Mouse (Mus musculus) liver, embryonic 16.5 days (tissue): ENCODE data around the gene Tmem86b. TPM values are rescaled to one million over a fixed set of nuclear protein-coding genes. Genes with fewer than 3 reads are reported as not detected.
"Not testable (repeated sequence)": the region's sequence is repeated elsewhere in the genome, so short reads cannot be mapped to it uniquely, and the experiment has no call there.

Experiments used
- ATAC-seq: fragments of 200-750 bp; cut with Nextera tagmentation; 2 replicates; pipeline ENCODE4 v1.8.0; 2017; ENCODE audit warnings: low read depth, mild to moderate bottlenecking, moderate number of reproducible peaks, moderate library complexity
- H3K27ac ChIP-seq: fragments of 300-500 bp; sonication (generic); 2 replicates; pipeline ENCODE4 v1.5.1; 2014; ENCODE audit warnings: mild to moderate bottlenecking, low read length
- H3K27me3 ChIP-seq: fragments of 300-500 bp; sonication (generic); 2 replicates; pipeline ENCODE4 v1.6.1; 2014; ENCODE audit warnings: low read depth, low read length, mixed read lengths; ENCODE audit not compliant: control insufficient read depth, insufficient read depth
- H3K36me3 ChIP-seq: fragments of 300-500 bp; sonication (generic); 2 replicates; pipeline ENCODE4 v1.6.1; 2014; ENCODE audit warnings: mild to moderate bottlenecking; ENCODE audit not compliant: control insufficient read depth, insufficient read depth
- H3K4me1 ChIP-seq: fragments of 300-500 bp; sonication (generic); 2 replicates; pipeline ENCODE4 v1.6.1; 2014; ENCODE audit warnings: low read depth, low read length, mixed read lengths; ENCODE audit not compliant: control insufficient read depth
- H3K4me2 ChIP-seq: fragments of 300-500 bp; sonication (generic); 2 replicates; pipeline ENCODE4 v1.6.1; 2014; ENCODE audit warnings: low read depth, low read length, mixed read lengths
- H3K4me3 ChIP-seq: fragments of 300-500 bp; sonication (generic); 2 replicates; pipeline ENCODE4 v1.5.1; 2014; ENCODE audit warnings: low read depth, mild to moderate bottlenecking, low read length
- H3K9ac ChIP-seq: fragments of 300-500 bp; sonication (generic); 2 replicates; pipeline ENCODE4 v1.6.1; 2014; ENCODE audit warnings: low read depth, low read length
- H3K9me3 ChIP-seq: fragments of 300-500 bp; sonication (generic); replicated peaks from 2 replicates; pipeline ENCODE4 v1.6.1; 2016; ENCODE audit warnings: low read length; ENCODE audit not compliant: control insufficient read depth
- WGBS: fragments of 180-500 bp; shearing (Covaris S2); extraction: QIAGEN DNeasy Blood & Tissue Kit; methylation state at CpG from one replicate; pipeline ENCODE4 v1.1.7; 2014; ENCODE audit not compliant: insufficient replicate concordance; 5-methylcytosine and 5-hydroxymethylcytosine counted together
- polyA plus RNA-seq: library from polyadenylated mRNA; unstranded; fragments of >200 nt; fragmentation: Nextera tagmentation; extraction: Ambion mirVana; gene quantifications from 2 replicates; pipeline ENCODE4 v1.2.1, GENCODE M21; 2015

The Tmem86b gene
- polyA plus RNA-seq, 1 experiment from 2014 or later, result 39.0 TPM

DNA sequence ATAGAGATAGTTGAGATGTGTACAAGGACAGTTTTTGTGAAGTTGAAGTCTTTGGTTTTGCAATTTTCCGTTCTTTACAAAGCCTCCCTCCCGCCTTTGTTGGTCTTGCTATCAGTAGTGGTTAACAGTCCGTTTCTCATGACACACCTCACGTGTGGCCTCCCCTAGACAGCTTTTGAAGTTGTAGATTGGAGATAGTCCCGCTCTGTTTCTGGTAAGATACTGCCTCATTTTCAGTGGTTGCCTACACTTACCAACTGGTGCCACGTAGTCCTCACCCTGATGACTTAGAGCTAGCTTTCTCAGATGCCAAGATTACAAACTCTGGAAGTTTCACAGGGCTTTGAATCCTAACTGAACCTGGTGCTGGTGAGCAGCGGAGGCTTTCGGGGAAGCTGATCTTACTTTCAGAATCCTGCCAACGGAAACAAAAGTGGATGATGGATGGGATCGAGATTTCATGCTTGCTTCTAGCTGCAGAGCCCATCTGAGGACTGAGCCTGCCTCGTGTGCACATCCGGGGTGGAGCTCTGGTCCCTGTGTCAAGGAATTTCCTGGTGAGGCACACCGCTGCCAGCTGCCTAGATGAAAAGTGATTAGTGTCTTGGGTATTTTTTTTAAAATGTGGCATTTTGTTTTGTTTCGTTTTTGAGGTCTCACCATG, 17.4 kb downstream of the Tmem86b start:
- peak overlapping the region; percentile 52 for H3K4me2 ChIP-seq
- peak; percentile 89 for ATAC-seq
- H3K9ac ChIP-seq, result peak overlapping the region; percentile 19; the same call in 1 of the 2 replicates
- H3K27ac ChIP-seq, result peak overlapping the region; percentile 68
- H3K4me1 ChIP-seq, result peaks cover 10% of the 10 kb centered on the region
- H3K4me3 ChIP-seq, result peak overlapping the region; percentile 36
- WGBS, result 26% methylated on average over 14 of the region's 14 CpGs
- H3K36me3 ChIP-seq, result no peaks in the 10 kb centered on the region
- H3K27me3 ChIP-seq, result no peaks in the 10 kb centered on the region
- no peaks in the 10 kb centered on the region; the same call in 1 of the 2 replicates for H3K9me3 ChIP-seq

DNA sequence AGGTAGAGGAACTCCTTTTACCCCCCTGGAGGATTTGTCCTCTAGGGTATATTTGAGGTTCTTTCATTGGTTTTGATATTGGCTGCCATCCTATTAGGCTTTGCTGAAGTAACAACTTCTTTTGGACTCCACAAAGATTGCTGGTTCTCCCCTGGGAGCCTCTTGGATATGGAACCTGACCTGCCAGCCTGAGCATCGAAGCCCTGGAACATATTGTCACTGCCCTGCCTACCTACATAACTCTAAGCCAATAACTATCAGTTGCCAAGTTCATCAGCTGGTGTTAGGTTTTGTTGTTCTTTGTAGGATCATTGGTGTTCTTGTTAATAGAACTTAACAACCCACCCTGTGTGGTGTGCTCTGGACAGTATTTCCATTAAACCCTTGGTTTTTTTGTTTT, 18.3 kb downstream of the Tmem86b start:
- Histone ChIP-seq H3K36me3 (no peaks in the 10 kb centered on the region), H3K27me3 (no peaks in the 10 kb centered on the region), H3K27ac (no peak overlapping the region), H3K4me3 (no peak overlapping the region), H3K9me3 (no peaks in the 10 kb centered on the region; the same call in 1 of the 2 replicates), H3K4me2 (no peak overlapping the region), H3K9ac (no peak overlapping the region), H3K4me1 (peaks cover 10% of the 10 kb centered on the region)
- 68% methylated on average over 1 of the region's 1 CpGs for WGBS
- no peak for ATAC-seq

DNA sequence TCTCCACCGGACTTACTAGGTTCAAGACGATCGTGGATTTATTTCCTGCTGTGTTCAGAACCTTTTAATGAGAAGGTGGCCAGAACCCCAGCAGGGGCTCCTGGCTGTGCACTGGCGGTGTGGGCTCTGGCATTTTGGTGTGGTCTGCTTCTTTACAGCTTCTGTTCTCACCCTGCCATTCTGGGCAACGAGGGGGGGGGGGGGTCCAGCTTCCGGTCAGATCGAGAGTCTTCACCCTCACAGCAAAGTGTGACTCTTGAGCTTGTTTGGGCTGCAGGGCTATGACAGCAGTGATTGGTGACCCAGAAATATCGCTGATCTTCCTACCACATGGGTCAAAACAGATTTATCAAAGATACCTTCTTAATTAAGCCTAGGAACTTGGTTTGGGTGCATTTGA, 18.8 kb downstream of the Tmem86b start:
- no peak overlapping the region for H3K9ac ChIP-seq
- H3K9me3 ChIP-seq, result no peaks in the 10 kb centered on the region
- no peaks in the 10 kb centered on the region for H3K27me3 ChIP-seq
- no peak overlapping the region for H3K4me2 ChIP-seq
- no peak overlapping the region for H3K27ac ChIP-seq
- peaks cover 10% of the 10 kb centered on the region for H3K4me1 ChIP-seq
- H3K36me3 ChIP-seq, result no peaks in the 10 kb centered on the region
- H3K4me3 ChIP-seq, result no peak overlapping the region
- whole genome bisulfite sequencing, result 58% methylated on average over 8 of the region's 8 CpGs
- ATAC-seq, result no peak

DNA sequence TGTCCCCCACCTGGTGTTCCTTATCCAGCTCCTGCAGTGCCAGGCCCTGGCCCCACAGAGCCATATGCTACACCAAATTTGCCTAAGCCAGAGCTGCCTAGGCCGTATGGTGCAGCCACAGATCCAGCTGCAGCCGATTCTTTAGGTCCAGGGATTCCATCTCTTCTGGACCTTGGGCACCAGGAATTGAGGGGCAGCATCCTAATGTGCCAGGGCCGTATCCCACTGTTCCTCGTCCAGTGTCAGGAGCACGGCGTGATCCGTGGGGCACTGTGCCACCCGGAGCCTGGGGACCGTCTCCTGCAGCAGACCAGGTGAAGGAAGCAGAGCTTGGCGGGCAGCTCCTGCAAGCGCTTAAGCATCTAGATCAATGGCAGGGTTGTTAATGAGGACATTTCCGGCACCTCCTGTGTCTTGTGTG, 19.3 kb downstream of the Tmem86b start:
- no peak for ATAC-seq
- WGBS, result 70% methylated on average over 12 of the region's 12 CpGs

GRCm38 (mm10) chr7:4611511-4611910, 19.7 kb downstream of the Tmem86b start:
- no peak overlapping the region for H3K4me2 ChIP-seq
- no peak overlapping the region for H3K9ac ChIP-seq
- WGBS, result 69% methylated on average over 12 of the region's 12 CpGs
- no peaks in the 10 kb centered on the region for H3K9me3 ChIP-seq
- ATAC-seq, result no peak
- H3K27ac ChIP-seq, result no peak overlapping the region
- H3K27me3 ChIP-seq, result no peaks in the 10 kb centered on the region
- peaks cover 10% of the 10 kb centered on the region for H3K4me1 ChIP-seq
- no peak overlapping the region for H3K4me3 ChIP-seq
- H3K36me3 ChIP-seq, result no peaks in the 10 kb centered on the region

More for the DNA sequence above, 19.3 kb downstream of the Tmem86b start:
- Histone ChIP-seq H3K36me3 (no peaks in the 10 kb centered on the region), H3K4me3 (no peak overlapping the region), H3K4me2 (no peak overlapping the region), H3K9me3 (no peaks in the 10 kb centered on the region), H3K27me3 (no peaks in the 10 kb centered on the region), H3K9ac (no peak overlapping the region), H3K27ac (no peak overlapping the region), H3K4me1 (peaks cover 10% of the 10 kb centered on the region)

- Histone ChIP-seq H3K4me3 (no peak overlapping the region), H3K4me1 (no peaks in the 10 kb centered on the region), H3K9ac (no peak overlapping the region), H3K36me3 (no peaks in the 10 kb centered on the region), H3K9me3 (no peaks in the 10 kb centered on the region), H3K27me3 (no peaks in the 10 kb centered on the region), H3K4me2 (no peak overlapping the region), H3K27ac (no peak overlapping the region)
- WGBS, result 26% methylated on average over 5 of the region's 5 CpGs
- ATAC-seq, result 0 out of 2 replicates have a peak, but pooled peaks have one; percentile 48
Observed at GRCm38 (mm10) chr7:4608002-4608401, 23.2 kb downstream of the Tmem86b start.

DNA sequence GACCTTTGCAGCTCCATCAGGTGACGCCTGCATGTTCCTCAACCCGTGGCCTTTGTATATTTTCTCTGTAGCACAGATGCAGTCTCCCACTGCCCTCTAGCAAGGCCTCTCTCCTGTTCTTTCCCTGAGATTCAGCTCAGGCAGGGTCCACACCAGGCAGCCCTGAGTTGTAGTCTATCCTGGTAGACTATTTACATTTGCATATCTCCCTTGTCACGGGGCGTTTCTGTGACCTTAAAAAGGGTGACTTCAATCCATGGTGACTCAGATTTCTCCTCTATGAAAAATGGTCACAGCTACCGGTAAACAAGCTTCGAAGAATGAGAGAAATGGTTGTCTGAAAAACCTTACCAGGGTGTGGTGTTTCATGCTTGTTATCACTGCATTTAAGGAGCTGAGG, 27.3 kb downstream of the Tmem86b start, which contains the start of gene Ptprh:
Gene Ptprh, minus strand, starts transcription at position 169 of the 400 bp plus-strand sequence.
- no peak for ATAC-seq

GRCm38 (mm10) chr7:4602969-4603368, 28.3 kb downstream of the Tmem86b start:
- no peak for ATAC-seq
- no peak overlapping the region for H3K27ac ChIP-seq
- no peaks in the 10 kb centered on the region for H3K4me1 ChIP-seq
- H3K4me3 ChIP-seq, result no peak overlapping the region
- H3K36me3 ChIP-seq, result no peaks in the 10 kb centered on the region
- 57% methylated on average over 6 of the region's 6 CpGs for WGBS
- H3K27me3 ChIP-seq, result no peaks in the 10 kb centered on the region
- H3K9me3 ChIP-seq, result no peaks in the 10 kb centered on the region
- no peak overlapping the region for H3K9ac ChIP-seq
- H3K4me2 ChIP-seq, result no peak overlapping the region

More for the DNA sequence above, 27.3 kb downstream of the Tmem86b start, which contains the start of gene Ptprh:
- Histone ChIP-seq H3K4me3 (no peak within 1 kb of the TSS), H3K36me3 (no peaks in the 10 kb centered on the region), H3K27me3 (no peaks in the 10 kb centered on the region), H3K9me3 (no peaks in the 10 kb centered on the region), H3K4me2 (no peak within 1 kb of the TSS), H3K9ac (no peak within 1 kb of the TSS), H3K4me1 (no peaks in the 10 kb centered on the region), H3K27ac (no peak within 1 kb of the TSS)
- WGBS, result 46% methylated on average over 6 of the region's 6 CpGs

DNA sequence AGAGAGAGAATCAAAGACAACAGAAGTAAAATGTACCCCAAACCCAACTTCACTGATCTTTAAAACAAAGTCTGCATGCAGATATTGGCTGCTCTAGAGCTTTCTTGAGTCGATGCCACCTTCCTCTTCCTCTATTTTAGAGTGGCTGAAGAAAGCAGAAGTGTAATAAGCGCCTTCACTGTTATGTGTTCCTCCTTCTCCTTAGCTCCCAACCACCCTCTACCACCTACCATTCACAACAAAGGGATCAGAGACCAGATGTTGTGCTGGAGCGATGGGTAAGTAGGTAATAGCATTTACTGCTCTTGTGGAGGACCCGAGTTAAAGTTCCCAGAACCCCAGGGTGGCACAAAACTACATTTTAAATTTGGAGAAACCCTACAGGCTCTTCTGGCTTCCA, 34.2 kb downstream of the Tmem86b start:
- H3K27me3 ChIP-seq, H3K4me2 ChIP-seq, H3K4me3 ChIP-seq, H3K36me3 ChIP-seq, H3K4me1 ChIP-seq, H3K9ac ChIP-seq, H3K27ac ChIP-seq, H3K9me3 ChIP-seq, ATAC-seq: not testable (repeated sequence)
- 33% methylated on average over 4 of the region's 4 CpGs for WGBS
